16 mouse cellular contexts compared by ENCODE assay signal in genomic region chr4:151758337-151758736, GRCm38 (mm10).
DNase-seq lines count a peak whose midpoint lies in the region; ATAC-seq and TF ChIP-seq lines count a peak whose summit lies in the region.
"Had no signal": no experiment of that assay in that cellular context is flagged by ENCODE, and none has a peak within 500 bp of the region (broad histone marks: within the 10 kb centered on the region; RNA-seq: fewer than 3 reads in every experiment).

No protein-coding gene starts in this region.

- WGBS in hindbrain, embryonic 11.5 days: 86% methylated on average over 13 of the region's 13 CpGs
- 88% methylated on average over 13 of the region's 13 CpGs for WGBS in hindbrain, embryonic 10.5 days
- WGBS in lung, postnatal 0 days: 91% methylated on average over 13 of the region's 13 CpGs
- 85% methylated on average over 13 of the region's 13 CpGs for WGBS in neural tube, embryonic 15.5 days

- no peak overlapping the region for H3K4me2 ChIP-seq in hindbrain, embryonic 11.5 days (replicated peaks; ENCODE audit: low read depth, low read length)
- no peak overlapping the region for H3K4me2 ChIP-seq in lung, postnatal 0 days (replicated peaks; ENCODE audit: low read depth, low read length)
- no peak overlapping the region for H3K4me2 ChIP-seq in neural tube, embryonic 15.5 days
- H3K4me2 ChIP-seq: heart, embryonic 11.5 days; limb, embryonic 12.5 days; midbrain, embryonic 11.5 days had no signal

- no peak for ATAC-seq in hindbrain, embryonic 11.5 days (ENCODE audit: low FRiP score)
- no peak for ATAC-seq in lung, postnatal 0 days
- ATAC-seq in neural tube, embryonic 15.5 days (ENCODE audit: low FRiP score): no peak

- H3K4me3 ChIP-seq in hindbrain, embryonic 11.5 days (ENCODE audit: low read depth, low read length): no peak overlapping the region
- no peak overlapping the region for H3K4me3 ChIP-seq in hindbrain, embryonic 10.5 days
- H3K4me3 ChIP-seq in lung, postnatal 0 days (ENCODE audit: low read depth, low read length): no peak overlapping the region
- no peak overlapping the region for H3K4me3 ChIP-seq in neural tube, embryonic 15.5 days (replicated peaks)
- H3K4me3 ChIP-seq: limb, embryonic 12.5 days had no signal

- no peak for TF ChIP-seq EP300 in lung, postnatal 0 days (IDR thresholded peaks at IDR 0.05)

- H3K9me3 ChIP-seq in hindbrain, embryonic 11.5 days (ENCODE audit: control insufficient read depth, low read length): no peaks in the 10 kb centered on the region
- H3K9me3 ChIP-seq in hindbrain, embryonic 10.5 days: no peaks in the 10 kb centered on the region
- H3K9me3 ChIP-seq in lung, postnatal 0 days (ENCODE audit: low read length): no peaks in the 10 kb centered on the region
- H3K9me3 ChIP-seq in neural tube, embryonic 15.5 days (replicated peaks): no peaks in the 10 kb centered on the region
- H3K9me3 ChIP-seq: limb, embryonic 12.5 days had no signal

- peak; percentile 39 for TF ChIP-seq CTCF in lung, postnatal 0 days (IDR thresholded peaks at IDR 0.05)

- DNase-seq in hindbrain, embryonic 11.5 days (ENCODE audit: low spot score): peak; percentile 36
- DNase-seq in hindbrain, embryonic 10.5 days (ENCODE audit: low spot score): no peak
- DNase-seq in lung, postnatal 0 days (ENCODE audit: low spot score): no peak
- no peak for DNase-seq in lung, postnatal 36 days
- peak; percentile 36 for DNase-seq in ZHBTc4 (ENCODE audit: low read depth, low spot score)
- no peak for DNase-seq in urinary bladder, postnatal 10 days (ENCODE audit: low spot score)
- DNase-seq: adrenal gland, postnatal 25 days; cerebellum, adult 11-12 months; layer of hippocampus, postnatal 36 days; lung, postnatal 10 days; right cerebral cortex, postnatal 25 days; thymus, postnatal 4 days had no signal

- H3K27ac ChIP-seq in hindbrain, embryonic 11.5 days (ENCODE audit: low read depth, low read length): no peak overlapping the region
- H3K27ac ChIP-seq in hindbrain, embryonic 10.5 days: no peak overlapping the region
- H3K27ac ChIP-seq in lung, postnatal 0 days (ENCODE audit: low read length): no peak overlapping the region
- peak overlapping the region; percentile 39; the same call in 1 of the 2 replicates for H3K27ac ChIP-seq in neural tube, embryonic 15.5 days (replicated peaks)
- H3K27ac ChIP-seq: limb, embryonic 12.5 days had no signal

- no peaks in the 10 kb centered on the region for H3K27me3 ChIP-seq in hindbrain, embryonic 11.5 days (ENCODE audit: control insufficient read depth, insufficient read depth, low read length)
- no peaks in the 10 kb centered on the region for H3K27me3 ChIP-seq in hindbrain, embryonic 10.5 days (ENCODE audit: insufficient read depth, poor library complexity, severe bottlenecking)
- no peaks in the 10 kb centered on the region for H3K27me3 ChIP-seq in lung, postnatal 0 days (replicated peaks; ENCODE audit: insufficient read depth, low read length)
- H3K27me3 ChIP-seq in neural tube, embryonic 15.5 days (replicated peaks): no peaks in the 10 kb centered on the region
- H3K27me3 ChIP-seq: limb, embryonic 12.5 days had no signal

- H3K9ac ChIP-seq in hindbrain, embryonic 11.5 days (ENCODE audit: low read depth, low read length): no peak overlapping the region
- no peak overlapping the region for H3K9ac ChIP-seq in lung, postnatal 0 days (replicated peaks; ENCODE audit: low read depth)
- H3K9ac ChIP-seq in neural tube, embryonic 15.5 days (replicated peaks): no peak overlapping the region
- H3K9ac ChIP-seq: limb, embryonic 12.5 days had no signal

- H3K4me1 ChIP-seq in hindbrain, embryonic 11.5 days (replicated peaks; ENCODE audit: control insufficient read depth, insufficient read depth, low read length): 0 out of 2 replicates have a peak, but pooled peaks cover 3% of the 10 kb centered on the region
- H3K4me1 ChIP-seq in hindbrain, embryonic 10.5 days (replicated peaks): peaks cover 34% of the 10 kb centered on the region
- no peaks in the 10 kb centered on the region for H3K4me1 ChIP-seq in lung, postnatal 0 days (ENCODE audit: insufficient read depth, low read depth, low read length)
- peaks cover 46% of the 10 kb centered on the region for H3K4me1 ChIP-seq in neural tube, embryonic 15.5 days

- no peaks in the 10 kb centered on the region for H3K36me3 ChIP-seq in hindbrain, embryonic 11.5 days (ENCODE audit: control insufficient read depth, insufficient read depth, low read length)
- no peaks in the 10 kb centered on the region for H3K36me3 ChIP-seq in hindbrain, embryonic 10.5 days
- H3K36me3 ChIP-seq in lung, postnatal 0 days (ENCODE audit: insufficient read depth, low read length): no peaks in the 10 kb centered on the region
- H3K36me3 ChIP-seq in neural tube, embryonic 15.5 days: no peaks in the 10 kb centered on the region
- H3K36me3 ChIP-seq: limb, embryonic 12.5 days had no signal

Comparison
In these comparisons a context has a peak if more than half of its experiments do, and no peak if none do; other contexts are left out.
1. DNase-seq: peak in hindbrain, embryonic 11.5 days (single experiment) and ZHBTc4 (single experiment); none in hindbrain, embryonic 10.5 days (single experiment), lung, postnatal 0 days (single experiment), lung, postnatal 36 days (single experiment) and urinary bladder, postnatal 10 days (single experiment).